Mouse (Mus musculus): ENCODE results near the gene Fhit. TPM values are rescaled to one million over a fixed set of nuclear protein-coding genes. Genes with fewer than 3 reads are reported as not detected.
"Not testable (repeated sequence)": the region's sequence is repeated elsewhere in the genome, so short reads cannot be mapped to it uniquely, and the experiment has no call there.

The Fhit gene
- 7.8 and 8.5 TPM in 2 replicates for polyA plus RNA-seq (2012; rRNA removed)

DNA sequence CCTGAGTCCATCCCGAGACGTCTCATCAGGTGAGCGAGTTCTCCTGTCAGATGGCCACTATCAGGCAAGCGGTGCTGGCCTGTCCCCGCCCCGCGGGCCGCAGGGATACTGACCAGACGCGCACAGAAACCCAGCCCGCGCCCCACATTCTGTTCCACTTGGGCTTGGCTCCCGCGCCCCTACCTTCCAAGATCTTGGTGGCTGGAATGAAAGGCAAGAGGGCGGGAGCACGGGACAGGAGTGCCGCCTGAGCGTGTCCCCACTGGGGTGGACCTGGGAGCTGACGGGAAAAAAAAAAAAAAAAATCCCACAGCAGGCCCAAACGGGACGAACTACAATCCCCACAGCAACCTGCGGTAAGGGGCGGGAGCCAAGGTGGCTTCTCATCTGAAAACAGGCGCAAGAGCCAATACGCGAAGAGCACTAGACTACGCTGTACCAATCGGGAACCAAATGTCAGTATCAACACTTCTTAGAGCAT lies at the start of gene Fhit:
TSS of gene Fhit (minus strand) at position 285 of the 481 bp plus-strand sequence.
- DNase-seq (ENCODE audit: low read depth), result peak; percentile 58

DNA sequence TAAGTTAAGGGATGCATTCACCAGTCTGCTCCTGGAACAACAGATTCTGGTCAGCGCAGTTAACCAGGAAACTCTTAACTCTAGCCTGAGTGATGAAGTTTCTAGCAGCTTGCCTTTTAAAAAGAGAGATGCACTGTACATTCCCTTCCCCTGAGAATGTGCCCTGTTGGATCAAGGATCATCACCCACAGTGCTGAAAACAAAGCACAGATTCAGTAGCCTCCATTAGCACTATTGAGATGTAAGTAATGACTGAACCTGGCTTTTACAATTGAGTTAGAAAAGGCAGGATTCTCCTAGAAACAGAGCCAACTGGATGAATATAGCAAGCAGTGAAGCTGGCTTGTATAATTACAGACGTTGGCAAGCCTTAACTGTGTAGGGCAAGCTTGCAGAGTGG lies 45.0 kb upstream of the Fhit start:
- DNase-seq (ENCODE audit: low read depth), result no peak

DNA sequence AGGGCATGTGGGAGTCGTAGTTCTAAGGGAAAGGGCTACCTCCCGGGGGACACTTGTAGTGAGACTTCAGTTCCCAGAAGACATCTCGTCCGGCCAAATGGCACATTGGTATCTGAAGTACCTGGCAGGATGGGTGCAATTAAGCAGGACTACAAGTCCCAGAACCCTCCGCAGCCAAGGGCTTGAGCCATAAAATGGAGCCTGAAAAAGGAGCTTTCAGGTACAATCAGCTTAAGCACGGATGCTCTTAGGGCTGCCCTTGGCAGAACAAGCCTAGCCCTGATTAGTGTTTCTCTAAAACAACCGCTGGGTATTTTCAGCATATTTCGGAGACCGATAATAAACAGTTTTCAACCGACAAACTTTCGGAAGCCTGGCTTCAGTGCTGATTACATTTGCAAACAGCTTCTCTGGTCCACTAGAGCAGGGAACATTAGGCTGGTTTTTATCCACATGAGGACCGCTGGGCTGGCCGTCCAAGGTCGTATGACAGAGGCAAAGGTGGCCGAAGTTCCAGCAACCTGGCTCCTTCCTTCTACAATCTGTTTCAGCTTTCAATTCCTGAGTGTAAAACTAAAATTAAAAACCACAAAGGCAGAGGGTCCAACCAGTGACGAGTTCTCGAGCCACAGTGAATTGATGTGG lies 907 bp downstream of the Fhit start:
- DNase-seq (ENCODE audit: low read depth), result peak; percentile 73

DNA sequence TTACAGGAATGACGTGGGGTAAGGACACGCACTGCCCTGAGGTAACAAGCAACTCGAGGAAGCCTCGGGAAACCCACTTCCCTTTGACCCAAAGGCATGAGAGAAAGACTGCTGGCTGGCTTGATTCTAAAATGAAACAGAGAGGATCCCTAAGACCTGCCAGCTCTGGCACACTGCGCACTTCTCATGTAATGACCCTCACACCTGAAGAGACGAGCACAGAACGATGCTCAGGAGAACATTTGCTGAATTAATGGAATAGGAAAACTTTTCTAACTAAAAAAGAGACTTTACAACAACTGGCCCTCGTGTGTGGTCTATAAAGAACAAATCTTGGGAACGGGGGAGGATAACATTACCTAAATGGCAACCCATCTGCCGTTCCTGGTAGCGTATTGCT lies 2.2 kb downstream of the Fhit start:
- DNase-seq (ENCODE audit: low read depth), result no peak

DNA sequence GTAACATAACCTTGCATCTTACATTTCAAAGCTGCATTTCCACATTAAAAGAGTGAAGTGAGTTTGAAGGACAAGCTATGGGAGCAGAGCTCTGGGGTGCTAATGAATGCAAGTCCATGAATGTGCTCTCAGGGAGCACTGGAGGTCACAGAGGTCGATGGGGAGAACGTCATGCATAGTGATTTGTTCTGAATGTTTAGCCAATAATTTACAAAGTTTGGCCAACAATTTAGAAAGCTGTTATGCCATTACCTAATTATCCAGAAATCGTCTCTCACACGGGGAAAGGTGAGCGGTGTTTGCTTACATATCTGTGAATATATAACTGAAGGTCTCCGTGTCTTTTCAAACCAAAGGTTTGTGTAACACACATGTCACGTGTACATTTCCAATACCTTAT lies 2.8 kb downstream of the Fhit start:
- DNase-seq (ENCODE audit: low read depth), result no peak

DNA sequence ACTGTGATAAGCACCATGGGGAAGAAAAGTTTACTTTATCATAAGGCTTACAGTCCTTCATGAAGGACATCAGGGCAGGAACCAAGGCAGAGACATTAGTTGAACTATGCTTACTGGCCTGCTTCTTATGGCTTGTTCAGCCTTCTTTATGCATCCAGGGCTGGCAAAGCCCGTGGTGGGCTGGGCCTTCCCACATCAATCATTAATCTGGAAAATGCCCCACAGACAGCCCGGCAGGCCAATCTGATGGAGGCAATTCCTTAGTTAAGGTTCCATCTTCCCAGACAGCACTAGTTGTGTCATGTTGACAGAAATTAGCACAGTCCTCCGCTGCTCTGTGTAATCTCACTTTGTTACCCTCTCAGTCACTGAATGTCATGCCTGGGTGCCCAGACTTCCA lies 4.1 kb downstream of the Fhit start:
- DNase-seq (ENCODE audit: low read depth), result no peak

DNA sequence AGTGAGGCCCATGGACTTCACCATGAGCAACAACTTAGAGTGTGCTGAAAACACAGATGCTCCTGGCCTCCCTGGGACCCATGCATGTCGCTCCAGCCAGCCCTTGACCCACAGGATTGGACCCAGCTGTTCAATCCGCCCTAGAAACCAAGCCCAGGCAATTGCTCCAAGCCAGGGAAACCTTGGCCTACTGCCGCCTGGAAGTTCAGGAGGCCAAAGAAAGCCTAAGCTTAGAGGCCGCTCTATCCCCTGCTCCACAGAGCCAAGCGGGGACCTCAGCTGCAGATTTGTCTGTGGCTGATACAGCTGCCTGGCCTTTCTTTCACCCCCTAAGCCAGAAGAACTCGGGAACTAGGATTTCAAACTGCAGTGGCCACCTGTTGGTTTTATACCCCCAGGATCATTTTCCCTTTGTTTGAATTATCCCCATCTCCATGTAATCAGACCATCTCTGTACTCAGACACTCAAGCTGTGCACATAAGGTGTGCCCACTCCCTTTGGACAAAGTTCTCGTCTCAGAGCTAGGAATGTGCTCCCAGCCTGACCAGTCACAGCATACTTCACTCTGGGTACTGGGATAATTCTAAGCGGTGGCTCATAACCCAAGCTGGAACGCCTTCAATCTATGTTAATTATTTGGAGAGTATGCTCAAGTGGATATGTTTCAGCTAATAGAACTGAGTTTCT lies 10.1 kb downstream of the Fhit start:
- DNase-seq (ENCODE audit: low read depth), result no peak

DNA sequence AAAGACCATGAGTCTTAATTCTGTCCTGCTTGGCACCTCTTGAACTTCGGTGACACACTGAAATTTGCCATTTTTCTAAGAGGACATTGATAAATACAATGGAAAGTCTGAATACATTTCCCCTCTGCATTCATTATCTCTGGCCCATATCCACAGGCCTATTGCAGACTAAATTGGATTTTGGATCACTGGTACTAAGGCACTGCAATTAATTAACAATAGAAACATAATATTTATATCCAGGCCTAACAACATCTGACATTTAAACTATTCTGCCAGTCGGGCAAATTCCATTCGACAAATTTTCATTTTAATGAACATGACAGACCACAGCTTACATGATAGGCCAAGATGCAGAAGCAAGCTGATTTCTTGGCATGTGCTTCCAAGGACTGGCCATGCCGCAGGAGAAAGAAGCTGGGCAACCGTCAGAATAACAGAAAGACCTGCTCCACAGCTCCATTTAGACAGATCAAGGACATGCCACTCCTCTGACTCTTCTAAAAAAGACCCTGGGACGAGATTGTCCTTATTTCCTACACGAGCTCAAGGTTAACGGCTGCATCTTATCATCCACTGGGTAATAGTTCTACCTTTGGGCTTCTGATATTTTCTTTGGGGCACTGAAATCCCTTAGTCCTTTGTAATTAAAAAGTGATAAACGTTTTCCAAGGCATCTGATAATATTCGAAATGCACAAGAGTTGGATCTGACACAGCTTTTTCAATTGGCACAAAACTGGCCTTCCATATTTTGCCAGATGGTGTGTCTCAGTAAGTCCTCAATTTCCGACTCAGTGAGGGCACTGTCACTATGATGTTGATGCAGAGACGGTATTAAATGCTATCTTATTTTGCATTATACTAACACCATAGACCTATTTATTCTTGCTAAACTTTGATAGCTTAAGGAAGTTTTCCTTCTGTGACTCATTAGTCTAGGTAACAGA lies 27.8 kb downstream of the Fhit start:
- DNase-seq (ENCODE audit: low read depth), result no peak

DNA sequence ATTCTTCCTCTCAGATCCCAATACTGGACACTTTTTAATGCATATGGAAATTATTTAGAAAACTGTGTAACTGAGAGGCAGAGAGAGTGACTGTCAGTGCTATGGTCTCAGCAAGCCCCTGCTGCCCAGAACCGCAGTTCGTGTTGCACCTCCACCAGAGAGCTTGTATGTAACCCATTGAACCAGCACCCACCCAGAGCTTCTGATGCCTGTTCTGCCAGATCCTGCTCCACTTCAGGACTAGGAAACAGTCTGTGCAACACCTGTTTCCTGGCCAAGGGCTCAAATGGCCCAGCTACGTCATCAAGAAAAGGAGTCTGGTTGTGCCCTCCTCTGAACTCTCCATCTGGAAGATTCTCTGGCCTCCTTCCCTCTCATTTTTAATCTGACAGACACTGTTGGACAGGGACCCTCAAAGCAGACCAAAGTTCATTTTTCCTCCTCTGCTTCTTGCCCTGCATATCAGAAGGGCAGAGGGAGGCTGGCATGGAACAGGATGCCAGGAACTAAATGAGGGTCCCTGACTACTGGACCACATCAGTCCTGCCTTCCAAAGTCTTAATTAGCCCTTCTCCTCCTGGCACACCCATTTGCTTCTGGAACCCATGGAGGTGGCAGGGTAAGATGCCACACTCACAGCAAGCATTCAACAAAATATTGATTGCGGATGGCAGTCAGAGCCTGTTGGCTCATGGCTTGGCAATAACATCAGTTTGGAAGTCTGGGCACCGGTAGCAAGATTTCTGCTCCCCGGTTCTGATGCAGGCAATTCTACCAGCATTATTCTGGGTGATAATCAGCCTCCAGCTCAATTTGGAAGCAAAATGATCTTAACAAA lies 29.0 kb downstream of the Fhit start:
- DNase-seq (ENCODE audit: low read depth), result no peak

DNA sequence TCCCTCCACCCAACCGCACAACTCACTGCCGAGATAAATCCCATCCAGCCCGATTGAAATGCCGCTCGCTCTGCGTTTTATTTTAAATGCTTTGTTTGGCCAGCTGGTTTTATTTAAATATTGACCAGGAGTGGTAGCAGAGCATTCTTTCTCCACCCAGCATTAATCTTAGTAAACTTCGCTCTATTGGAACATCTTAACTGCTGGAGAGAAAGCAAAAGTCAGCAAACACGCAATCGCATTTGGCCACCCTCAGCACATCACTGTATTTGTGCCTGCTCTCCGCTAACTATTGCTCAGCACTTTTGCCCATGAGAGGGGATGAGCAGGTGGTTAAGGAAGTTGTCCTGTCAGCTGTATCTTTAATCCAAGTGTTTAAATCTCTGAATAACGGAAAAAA lies 36.7 kb downstream of the Fhit start:
- DNase-seq (ENCODE audit: low read depth), result no peak

DNA sequence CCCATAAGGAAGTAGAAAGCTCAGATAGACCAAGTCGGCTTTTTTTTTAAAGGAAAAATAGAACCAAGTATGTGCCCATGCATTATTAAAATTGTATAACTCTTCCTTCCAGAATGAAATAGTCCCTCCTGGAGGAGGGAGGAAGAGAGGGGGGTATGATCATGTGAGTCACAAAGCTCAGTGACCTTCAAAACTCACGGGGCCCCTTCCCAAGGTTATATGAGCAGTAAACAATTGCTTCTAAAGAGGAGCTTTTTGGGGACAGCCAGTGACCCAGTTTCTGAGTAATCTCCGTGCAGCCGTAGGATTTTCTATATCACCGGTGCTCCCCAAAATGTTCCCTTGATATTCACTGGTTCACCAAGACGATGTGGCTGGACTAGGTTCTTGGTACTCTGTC lies 42.8 kb downstream of the Fhit start:
- DNase-seq (ENCODE audit: low read depth), result no peak

DNA sequence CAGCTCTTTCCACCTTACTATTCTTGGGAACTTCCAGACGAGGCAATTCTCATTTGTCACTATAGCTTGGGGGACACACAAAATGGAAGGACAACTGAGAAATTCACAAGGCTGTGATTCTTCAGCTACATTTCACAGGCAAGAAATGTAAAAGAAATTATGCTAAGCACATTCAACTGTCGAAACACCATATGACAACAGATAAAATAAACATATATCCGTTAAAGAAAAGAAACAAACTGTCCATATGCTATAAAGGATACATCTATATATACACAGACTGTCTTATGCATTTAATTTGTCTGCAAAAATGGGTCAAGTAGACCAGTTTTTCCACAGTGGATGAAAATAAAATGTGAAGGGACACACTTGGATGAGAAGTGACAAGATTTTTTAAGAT lies 76.2 kb downstream of the Fhit start:
- no peak for DNase-seq (ENCODE audit: low read depth)

DNA sequence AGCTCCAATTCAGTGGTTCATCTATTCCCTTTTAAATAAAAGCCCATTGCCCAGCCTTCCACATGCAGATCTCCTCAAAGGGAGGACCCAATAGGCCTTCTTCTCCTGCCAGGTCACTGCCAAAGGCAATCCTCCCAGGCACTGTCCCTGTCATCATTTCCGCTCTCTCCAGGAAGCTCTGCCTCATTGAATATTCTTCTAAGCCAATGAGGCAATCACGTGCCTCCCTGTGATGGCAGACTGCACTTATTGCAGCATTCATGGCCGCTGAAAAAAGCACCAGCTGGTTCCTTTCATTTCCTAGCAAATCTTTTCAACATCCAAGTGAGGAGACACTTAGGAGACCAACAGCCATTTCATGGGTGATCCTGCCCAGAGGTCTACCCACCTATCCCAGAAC lies 77.9 kb downstream of the Fhit start:
- DNase-seq (ENCODE audit: low read depth), result no peak

DNA sequence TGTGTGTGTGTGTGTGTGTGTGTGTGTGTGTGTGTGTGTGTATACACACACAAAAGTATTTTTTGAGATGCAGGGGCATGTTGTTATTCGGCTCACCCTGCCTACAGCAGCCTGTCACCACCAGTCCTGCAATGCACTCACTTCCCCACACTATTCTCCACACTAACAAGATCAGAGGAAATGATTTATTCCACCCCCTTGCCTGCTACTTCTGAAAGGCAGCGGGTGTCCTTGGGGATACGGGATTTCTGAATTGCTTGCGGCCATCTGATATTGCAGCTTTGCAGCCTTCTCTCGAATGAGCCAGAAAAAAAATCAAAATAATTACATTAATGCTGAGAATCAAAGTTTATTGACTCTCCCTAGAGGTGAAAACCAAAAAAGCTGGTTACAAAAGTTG lies 78.4 kb downstream of the Fhit start:
- no peak for DNase-seq (ENCODE audit: low read depth)

DNA sequence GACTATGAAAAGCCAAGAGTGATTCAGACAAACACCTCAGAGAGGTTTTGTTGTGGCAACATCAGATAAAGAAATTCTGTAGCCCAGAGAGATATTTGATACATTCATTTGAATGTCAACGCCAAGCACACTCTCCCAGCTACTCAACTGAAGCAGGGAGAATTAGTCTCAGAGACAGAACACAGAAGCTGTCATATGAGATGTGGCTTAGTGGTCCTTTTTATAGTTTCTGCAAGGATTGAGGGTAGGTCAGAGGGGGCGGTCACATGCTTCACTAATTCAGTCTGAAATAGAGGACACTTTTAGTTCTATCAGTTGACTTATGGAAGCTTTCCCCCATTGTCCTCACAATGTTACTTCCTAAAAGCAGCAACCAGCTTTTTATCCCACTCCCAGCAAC lies 98.2 kb downstream of the Fhit start:
- DNase-seq (ENCODE audit: low read depth), result no peak

DNA sequence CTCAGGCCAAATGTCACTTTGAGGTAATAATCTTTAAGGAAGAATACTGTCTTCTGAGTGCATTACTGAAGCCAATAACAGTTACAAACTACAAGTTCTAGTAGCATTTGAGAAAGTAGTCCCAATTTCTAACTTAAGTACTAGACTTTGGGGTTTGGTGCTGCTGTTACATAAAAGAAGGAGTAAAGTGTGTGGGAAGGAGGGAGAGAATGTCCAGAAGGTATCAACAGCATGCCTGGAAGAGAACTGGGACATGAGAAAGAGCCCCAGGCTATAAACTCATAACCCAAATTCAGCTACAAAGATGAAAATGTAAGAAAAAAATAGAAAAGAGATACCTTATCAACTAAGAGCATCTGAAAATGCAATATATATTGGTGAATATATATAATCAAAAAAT lies 101.6 kb downstream of the Fhit start:
- DNase-seq (ENCODE audit: low read depth), result no peak

DNA sequence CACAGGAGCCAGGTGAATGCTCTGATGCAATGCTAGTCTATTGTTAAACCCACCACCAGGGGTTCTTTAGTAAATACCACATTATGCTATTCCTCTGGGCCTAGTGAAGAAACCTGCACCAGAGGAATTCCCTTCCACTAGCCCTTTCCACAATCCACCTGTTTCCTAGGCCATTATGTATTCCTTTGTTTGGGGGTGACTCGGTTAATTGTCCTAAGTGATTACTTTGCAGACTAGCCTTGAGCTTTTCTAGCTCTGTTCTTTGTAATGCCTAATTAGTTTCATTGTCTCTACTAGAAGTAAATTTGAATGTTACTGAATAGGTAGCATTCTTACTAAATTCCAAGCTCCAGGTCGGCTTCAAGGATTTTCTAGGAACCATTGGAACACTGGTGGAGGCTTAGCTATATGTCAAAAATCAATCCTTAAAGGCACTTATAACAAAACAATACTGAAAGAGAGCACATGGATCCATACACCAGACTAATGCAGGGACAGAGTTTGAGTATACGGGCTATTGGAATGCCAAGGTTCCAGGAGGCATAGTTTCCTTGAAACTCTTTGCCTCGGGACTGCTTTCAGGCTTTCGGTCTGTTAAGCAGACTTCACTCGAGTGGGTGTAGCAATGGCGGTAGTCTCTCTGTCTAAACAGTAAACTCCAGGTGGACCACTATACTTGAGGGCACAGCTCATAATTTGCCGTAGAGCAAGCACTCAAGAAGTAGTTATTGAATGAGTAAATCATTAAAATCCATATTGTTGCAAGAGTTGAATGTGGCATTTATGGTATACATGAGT lies 122.1 kb downstream of the Fhit start:
- not testable (repeated sequence) for DNase-seq (ENCODE audit: low read depth)

DNA sequence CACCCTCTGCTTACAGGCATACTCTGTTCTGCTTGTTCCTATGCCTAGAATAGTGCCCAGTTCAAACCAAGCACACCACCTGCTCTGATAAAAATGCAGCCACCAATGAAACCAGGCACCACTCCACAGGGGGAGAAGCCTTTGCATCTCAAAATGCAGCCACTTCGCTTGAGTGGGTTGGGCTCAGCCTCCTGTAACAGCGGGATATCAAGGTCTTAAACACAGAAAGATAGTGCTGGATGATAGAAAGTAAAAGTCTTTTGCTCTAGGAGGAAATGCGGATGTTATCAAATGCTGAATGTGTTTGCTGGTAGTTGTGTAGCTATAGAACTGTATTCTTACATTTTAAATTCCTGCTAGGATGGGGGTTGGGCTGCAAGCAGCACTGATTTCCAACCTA lies 140.4 kb downstream of the Fhit start:
- DNase-seq (ENCODE audit: low read depth), result no peak

DNA sequence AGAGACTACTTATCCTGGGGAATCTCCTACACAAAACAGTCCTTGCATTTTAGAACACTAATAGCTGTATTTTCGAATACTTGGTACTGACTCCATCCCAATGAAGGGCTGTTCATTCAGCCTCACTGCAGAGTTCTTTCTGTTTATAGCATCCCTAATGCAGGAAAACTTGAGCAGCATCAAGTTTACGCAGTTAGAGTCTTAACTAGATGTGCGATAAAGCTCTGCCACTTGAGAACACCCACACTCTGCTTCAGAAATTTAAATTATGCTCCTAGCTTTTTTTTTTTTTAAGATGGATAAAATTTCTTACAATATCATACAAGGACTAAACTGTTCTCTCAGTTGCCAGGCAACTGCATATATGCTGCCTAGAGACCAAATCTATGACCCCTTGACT lies 183.2 kb downstream of the Fhit start:
- DNase-seq (ENCODE audit: low read depth), result no peak

DNA sequence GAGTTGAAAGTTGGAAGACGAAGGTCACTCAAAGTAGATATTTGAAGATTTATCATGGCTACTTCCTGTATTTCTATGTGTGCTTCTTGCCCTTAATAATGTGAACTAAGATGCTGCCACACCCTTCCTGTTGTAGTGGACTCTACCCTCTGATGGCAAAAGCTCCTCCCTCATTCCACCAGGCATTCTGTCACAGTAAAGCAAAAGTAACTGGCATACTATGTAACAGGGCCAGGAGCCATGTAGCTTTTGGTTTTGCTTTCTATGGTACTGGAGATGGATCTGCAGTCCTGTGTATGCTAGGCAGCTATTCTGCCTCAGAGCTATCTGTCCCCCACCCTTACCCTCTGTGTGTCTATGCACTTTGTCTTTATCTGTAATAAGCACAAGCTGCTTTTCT lies 220.2 kb downstream of the Fhit start:
- no peak for DNase-seq (ENCODE audit: low read depth)

DNA sequence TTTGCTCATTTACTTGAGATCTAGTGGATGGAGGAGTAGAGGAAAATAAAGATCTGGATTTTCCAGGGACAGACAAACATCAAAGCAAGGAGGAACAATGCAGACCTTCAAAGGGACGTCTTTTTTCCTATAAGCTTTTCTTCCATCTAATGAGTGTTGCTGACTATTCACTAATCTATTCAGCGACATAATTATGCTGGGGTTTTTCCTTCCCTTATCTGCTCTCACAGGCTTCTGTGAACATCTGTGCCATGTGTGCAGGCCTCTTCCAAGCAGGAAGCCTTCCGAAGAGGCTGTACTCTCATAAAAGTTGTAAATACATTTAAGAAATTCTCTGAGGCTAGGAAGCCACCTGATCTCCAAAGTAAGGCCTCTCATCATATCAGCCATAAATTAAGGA lies 228.2 kb downstream of the Fhit start:
- no peak for DNase-seq (ENCODE audit: low read depth)

All from gonadal fat pad, adult 2 months (tissue).